Mouse (Mus musculus): ENCODE data around the gene Cped1. TPM values are rescaled to one million over a fixed set of nuclear protein-coding genes. Genes with fewer than 3 reads are reported as not detected.

The Cped1 gene
- polyA plus RNA-seq, 1 experiment from 2014 or later = 67.9 TPM

DNA sequence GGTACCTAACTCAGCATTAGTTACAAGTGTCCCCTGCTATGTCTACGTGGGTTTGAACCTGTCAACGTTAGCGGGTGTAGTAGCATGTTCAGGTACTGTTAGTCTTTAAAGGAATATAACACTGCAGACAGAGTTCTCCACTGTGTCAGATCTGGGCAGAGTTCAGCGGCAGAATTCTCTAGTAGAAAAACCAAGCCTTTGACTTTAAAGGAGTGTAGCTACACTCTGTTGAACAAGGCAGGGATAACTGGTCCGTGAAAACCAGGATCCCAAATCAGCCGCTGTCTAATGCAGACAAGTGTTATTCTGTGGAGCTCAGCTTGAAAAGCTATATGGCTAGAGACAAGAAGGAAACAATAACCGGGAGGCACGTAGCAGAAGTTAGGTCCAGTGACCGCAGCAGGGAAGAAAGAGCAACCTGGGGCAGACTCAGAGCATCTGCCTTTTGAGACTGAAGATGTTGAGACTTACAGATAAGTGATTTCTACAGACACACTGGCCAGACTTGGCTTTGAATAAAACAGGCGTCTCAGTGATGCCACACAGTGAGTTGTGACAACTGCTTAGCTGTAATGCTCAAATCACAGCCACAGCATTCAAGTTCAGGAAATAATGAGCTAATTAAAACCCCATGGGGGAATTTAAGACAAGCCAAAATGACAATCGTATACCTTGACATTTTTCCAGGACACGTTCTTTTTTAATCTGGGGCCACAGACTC, 219.5 kb downstream of the Cped1 start:
- no peak overlapping the region for H3K27ac ChIP-seq (ENCODE audit: low read depth, low read length)
- WGBS = 60% methylated on average over 12 of the region's 12 CpGs
- no peaks in the 10 kb centered on the region for H3K9me3 ChIP-seq (ENCODE audit: control insufficient read depth, low read length)
- no peak overlapping the region for H3K4me3 ChIP-seq (ENCODE audit: low read length)
- no peaks in the 10 kb centered on the region for H3K4me1 ChIP-seq (ENCODE audit: control insufficient read depth, insufficient read depth, low read length)
- ATAC-seq (ENCODE audit: low FRiP score, low TSS enrichment) = peak; percentile 69; the same call in 1 of the 2 replicates
- H3K27me3 ChIP-seq (ENCODE audit: control insufficient read depth, insufficient read depth, low read length) = no peaks in the 10 kb centered on the region
- H3K4me2 ChIP-seq (replicated peaks; ENCODE audit: low read depth, low read length) = no peak overlapping the region
- H3K36me3 ChIP-seq (ENCODE audit: control insufficient read depth, insufficient read depth, low read length) = no peaks in the 10 kb centered on the region
- no peak overlapping the region for H3K9ac ChIP-seq (ENCODE audit: low read depth, low read length)

- no peak overlapping the region for H3K9ac ChIP-seq (ENCODE audit: low read depth, low read length)
- H3K4me1 ChIP-seq (ENCODE audit: control insufficient read depth, insufficient read depth, low read length) = no peaks in the 10 kb centered on the region
- no peak overlapping the region for H3K27ac ChIP-seq (ENCODE audit: low read depth, low read length)
- 62% methylated on average over 7 of the region's 7 CpGs for WGBS
- H3K27me3 ChIP-seq (ENCODE audit: control insufficient read depth, insufficient read depth, low read length) = no peaks in the 10 kb centered on the region
- no peak for ATAC-seq (ENCODE audit: low FRiP score, low TSS enrichment)
- no peak overlapping the region for H3K4me3 ChIP-seq (ENCODE audit: low read length)
- H3K9me3 ChIP-seq (ENCODE audit: control insufficient read depth, low read length) = no peaks in the 10 kb centered on the region
- H3K4me2 ChIP-seq (replicated peaks; ENCODE audit: low read depth, low read length) = no peak overlapping the region
- H3K36me3 ChIP-seq (ENCODE audit: control insufficient read depth, insufficient read depth, low read length) = no peaks in the 10 kb centered on the region
Observed at GRCm38 (mm10) chr6:22205751-22206121, 220.0 kb downstream of the Cped1 start.

GRCm38 (mm10) chr6:22206179-22206578, 220.5 kb downstream of the Cped1 start:
- no peak overlapping the region for H3K27ac ChIP-seq (ENCODE audit: low read depth, low read length)
- H3K4me1 ChIP-seq (ENCODE audit: control insufficient read depth, insufficient read depth, low read length) = no peaks in the 10 kb centered on the region
- no peak overlapping the region for H3K4me3 ChIP-seq (ENCODE audit: low read length)
- no peaks in the 10 kb centered on the region for H3K9me3 ChIP-seq (ENCODE audit: control insufficient read depth, low read length)
- 72% methylated on average over 14 of the region's 14 CpGs for WGBS
- no peak overlapping the region for H3K4me2 ChIP-seq (replicated peaks; ENCODE audit: low read depth, low read length)
- no peak for ATAC-seq (ENCODE audit: low FRiP score, low TSS enrichment)
- no peaks in the 10 kb centered on the region for H3K27me3 ChIP-seq (ENCODE audit: control insufficient read depth, insufficient read depth, low read length)
- no peak overlapping the region for H3K9ac ChIP-seq (ENCODE audit: low read depth, low read length)
- no peaks in the 10 kb centered on the region for H3K36me3 ChIP-seq (ENCODE audit: control insufficient read depth, insufficient read depth, low read length)

- no peaks in the 10 kb centered on the region for H3K36me3 ChIP-seq (ENCODE audit: control insufficient read depth, insufficient read depth, low read length)
- H3K4me1 ChIP-seq (ENCODE audit: control insufficient read depth, insufficient read depth, low read length) = no peaks in the 10 kb centered on the region
- no peak for ATAC-seq (ENCODE audit: low FRiP score, low TSS enrichment)
- H3K4me2 ChIP-seq (replicated peaks; ENCODE audit: low read depth, low read length) = no peak overlapping the region
- H3K27ac ChIP-seq (ENCODE audit: low read depth, low read length) = no peak overlapping the region
- WGBS = 64% methylated on average over 6 of the region's 6 CpGs
- no peak overlapping the region for H3K9ac ChIP-seq (ENCODE audit: low read depth, low read length)
- H3K4me3 ChIP-seq (ENCODE audit: low read length) = no peak overlapping the region
- H3K27me3 ChIP-seq (ENCODE audit: control insufficient read depth, insufficient read depth, low read length) = no peaks in the 10 kb centered on the region
- H3K9me3 ChIP-seq (ENCODE audit: control insufficient read depth, low read length) = no peaks in the 10 kb centered on the region
Observed at GRCm38 (mm10) chr6:22206630-22207293, 221.0 kb downstream of the Cped1 start.

DNA sequence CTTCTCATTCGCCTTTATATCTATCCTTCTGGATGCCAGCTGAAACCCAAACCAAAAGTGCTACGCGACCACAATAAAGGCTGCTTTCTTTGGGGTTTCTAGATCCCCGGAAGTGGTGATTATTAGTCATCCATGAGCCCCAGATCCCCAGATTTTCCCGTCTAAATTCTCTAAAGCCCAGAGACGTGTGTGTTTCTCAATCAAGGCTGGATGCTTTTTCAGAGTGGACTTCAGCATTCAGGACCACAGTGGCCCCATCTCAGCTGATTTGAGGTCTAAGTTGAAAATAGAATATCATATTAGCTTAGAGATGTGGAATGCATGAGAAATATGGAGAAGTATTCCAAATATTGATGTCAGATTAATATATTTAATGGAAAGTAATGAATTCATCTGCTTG, 226.4 kb downstream of the Cped1 start:
- WGBS = 96% methylated on average over 6 of the region's 6 CpGs
- Histone ChIP-seq H3K9ac (ENCODE audit: low read depth, low read length) (no peak overlapping the region), H3K4me3 (ENCODE audit: low read length) (no peak overlapping the region), H3K27ac (ENCODE audit: low read depth, low read length) (no peak overlapping the region), H3K9me3 (ENCODE audit: control insufficient read depth, low read length) (no peaks in the 10 kb centered on the region), H3K4me1 (ENCODE audit: control insufficient read depth, insufficient read depth, low read length) (no peaks in the 10 kb centered on the region), H3K4me2 (replicated peaks; ENCODE audit: low read depth, low read length) (no peak overlapping the region), H3K27me3 (ENCODE audit: control insufficient read depth, insufficient read depth, low read length) (no peaks in the 10 kb centered on the region), H3K36me3 (ENCODE audit: control insufficient read depth, insufficient read depth, low read length) (no peaks in the 10 kb centered on the region; the same call in 1 of the 2 replicates)
- no peak for ATAC-seq (ENCODE audit: low FRiP score, low TSS enrichment)

GRCm38 (mm10) chr6:22213187-22213586, 227.5 kb downstream of the Cped1 start:
- WGBS = 82% methylated on average over 5 of the region's 5 CpGs

GRCm38 (mm10) chr6:22213813-22214212, 228.1 kb downstream of the Cped1 start:
- Histone ChIP-seq H3K36me3 (ENCODE audit: control insufficient read depth, insufficient read depth, low read length) (no peaks in the 10 kb centered on the region; the same call in 1 of the 2 replicates), H3K27ac (ENCODE audit: low read depth, low read length) (no peak overlapping the region), H3K4me1 (ENCODE audit: control insufficient read depth, insufficient read depth, low read length) (no peaks in the 10 kb centered on the region), H3K9me3 (ENCODE audit: control insufficient read depth, low read length) (no peaks in the 10 kb centered on the region), H3K27me3 (ENCODE audit: control insufficient read depth, insufficient read depth, low read length) (no peaks in the 10 kb centered on the region), H3K4me3 (ENCODE audit: low read length) (no peak overlapping the region), H3K9ac (ENCODE audit: low read depth, low read length) (no peak overlapping the region), H3K4me2 (replicated peaks; ENCODE audit: low read depth, low read length) (no peak overlapping the region)
- ATAC-seq (ENCODE audit: low FRiP score, low TSS enrichment) = no peak
- WGBS = 77% methylated on average over 3 of the region's 3 CpGs

More at GRCm38 (mm10) chr6:22213187-22213586, 227.5 kb downstream of the Cped1 start:
- no peaks in the 10 kb centered on the region for H3K4me1 ChIP-seq (ENCODE audit: control insufficient read depth, insufficient read depth, low read length)
- H3K27me3 ChIP-seq (ENCODE audit: control insufficient read depth, insufficient read depth, low read length) = no peaks in the 10 kb centered on the region
- no peak overlapping the region for H3K4me3 ChIP-seq (ENCODE audit: low read length)
- ATAC-seq (ENCODE audit: low FRiP score, low TSS enrichment) = no peak
- H3K36me3 ChIP-seq (ENCODE audit: control insufficient read depth, insufficient read depth, low read length) = no peaks in the 10 kb centered on the region; the same call in 1 of the 2 replicates
- no peaks in the 10 kb centered on the region for H3K9me3 ChIP-seq (ENCODE audit: control insufficient read depth, low read length)
- no peak overlapping the region for H3K27ac ChIP-seq (ENCODE audit: low read depth, low read length)
- H3K9ac ChIP-seq (ENCODE audit: low read depth, low read length) = no peak overlapping the region
- H3K4me2 ChIP-seq (replicated peaks; ENCODE audit: low read depth, low read length) = no peak overlapping the region

GRCm38 (mm10) chr6:22214665-22215064, 228.9 kb downstream of the Cped1 start:
- Histone ChIP-seq H3K4me3 (ENCODE audit: low read length) (no peak overlapping the region), H3K4me2 (replicated peaks; ENCODE audit: low read depth, low read length) (no peak overlapping the region), H3K36me3 (ENCODE audit: control insufficient read depth, insufficient read depth, low read length) (no peaks in the 10 kb centered on the region; the same call in 1 of the 2 replicates), H3K4me1 (ENCODE audit: control insufficient read depth, insufficient read depth, low read length) (no peaks in the 10 kb centered on the region), H3K9me3 (ENCODE audit: control insufficient read depth, low read length) (no peaks in the 10 kb centered on the region), H3K27me3 (ENCODE audit: control insufficient read depth, insufficient read depth, low read length) (no peaks in the 10 kb centered on the region), H3K9ac (ENCODE audit: low read depth, low read length) (no peak overlapping the region), H3K27ac (ENCODE audit: low read depth, low read length) (no peak overlapping the region)
- ATAC-seq (ENCODE audit: low FRiP score, low TSS enrichment) = no peak
- WGBS = 80% methylated on average over 6 of the region's 6 CpGs

GRCm38 (mm10) chr6:22216276-22216973, 230.7 kb downstream of the Cped1 start:
- 81% methylated on average over 14 of the region's 14 CpGs for WGBS

More at GRCm38 (mm10) chr6:22216276-22216973, 230.7 kb downstream of the Cped1 start:
- Histone ChIP-seq H3K4me1 (ENCODE audit: control insufficient read depth, insufficient read depth, low read length) (no peaks in the 10 kb centered on the region), H3K4me3 (ENCODE audit: low read length) (no peak overlapping the region), H3K27ac (ENCODE audit: low read depth, low read length) (no peak overlapping the region), H3K9me3 (ENCODE audit: control insufficient read depth, low read length) (no peaks in the 10 kb centered on the region), H3K36me3 (ENCODE audit: control insufficient read depth, insufficient read depth, low read length) (no peaks in the 10 kb centered on the region; the same call in 1 of the 2 replicates), H3K27me3 (ENCODE audit: control insufficient read depth, insufficient read depth, low read length) (no peaks in the 10 kb centered on the region), H3K9ac (ENCODE audit: low read depth, low read length) (no peak overlapping the region), H3K4me2 (replicated peaks; ENCODE audit: low read depth, low read length) (no peak overlapping the region)
- ATAC-seq (ENCODE audit: low FRiP score, low TSS enrichment) = no peak

Data from kidney, embryonic 14.5 days (tissue).